Mouse (Mus musculus) lung, postnatal 36 days (tissue): ENCODE measurements around the gene Ccr1l1.
"Not testable (repeated sequence)": the region's sequence is repeated elsewhere in the genome, so short reads cannot be mapped to it uniquely, and the experiment has no call there.

ENCODE experiments used
- DNase-seq: peaks from one replicate; pipeline ENCODE4 v3.0.0; 2022; ENCODE audit warnings: mixed read lengths

Ccr1l1 gene

GRCm38 (mm10) chr9:123978308-123978707, at the start of gene Ccr1l1:
TSS of gene Ccr1l1 (minus strand) at chr9:123978408.
- DNase-seq = no peak

- DNase-seq = no peak
These were observed 43.5 kb upstream of the Ccr1l1 start, which contains the start of gene Ccr3 for GRCm38 (mm10) chr9:124021672-124022071. TSS of gene Ccr3 (plus strand) at chr9:124021972.

- DNase-seq = peak; percentile 27
These were observed 41.7 kb upstream of the Ccr1l1 start for GRCm38 (mm10) chr9:124019887-124020286.

GRCm38 (mm10) chr9:124016048-124016447, 37.8 kb upstream of the Ccr1l1 start:
- no peak for DNase-seq

GRCm38 (mm10) chr9:124014985-124015652, 36.9 kb upstream of the Ccr1l1 start:
- no peak for DNase-seq

GRCm38 (mm10) chr9:124013270-124013669, 35.1 kb upstream of the Ccr1l1 start:
- DNase-seq = no peak

GRCm38 (mm10) chr9:124012691-124013090, 34.5 kb upstream of the Ccr1l1 start:
- DNase-seq = no peak

GRCm38 (mm10) chr9:123999784-124000183, 21.6 kb upstream of the Ccr1l1 start:
- DNase-seq = no peak

GRCm38 (mm10) chr9:123997719-123998118, 19.5 kb upstream of the Ccr1l1 start:
- DNase-seq = no peak

- no peak for DNase-seq
These were observed 13.2 kb upstream of the Ccr1l1 start for GRCm38 (mm10) chr9:123991312-123991906.

GRCm38 (mm10) chr9:123989671-123990070, 11.5 kb upstream of the Ccr1l1 start:
- no peak for DNase-seq

GRCm38 (mm10) chr9:123986217-123986616, 8.0 kb upstream of the Ccr1l1 start:
- peak; percentile 70 for DNase-seq

GRCm38 (mm10) chr9:123984943-123985342, 6.7 kb upstream of the Ccr1l1 start:
- no peak for DNase-seq

- no peak for DNase-seq
These were observed 4.5 kb upstream of the Ccr1l1 start for GRCm38 (mm10) chr9:123982720-123983119.

- DNase-seq = no peak
These were observed 3.7 kb upstream of the Ccr1l1 start for GRCm38 (mm10) chr9:123981909-123982308.

GRCm38 (mm10) chr9:123980858-123981475, 2.8 kb upstream of the Ccr1l1 start:
- DNase-seq = not testable (repeated sequence)

- no peak for DNase-seq
These were observed 1.1 kb downstream of the Ccr1l1 start for GRCm38 (mm10) chr9:123976876-123977663.

- no peak for DNase-seq
These were observed 2.6 kb downstream of the Ccr1l1 start for GRCm38 (mm10) chr9:123975630-123976029.

GRCm38 (mm10) chr9:123968290-123968912, 9.8 kb downstream of the Ccr1l1 start, which contains the start of gene Ccr1:
TSS of gene Ccr1 (minus strand) at chr9:123968692.
- DNase-seq = peak; percentile 75

GRCm38 (mm10) chr9:123966858-123967495, 11.2 kb downstream of the Ccr1l1 start:
- DNase-seq = not testable (repeated sequence)

GRCm38 (mm10) chr9:123964776-123965175, 13.4 kb downstream of the Ccr1l1 start:
- DNase-seq = peak; percentile 42

GRCm38 (mm10) chr9:123960161-123960560, 18.0 kb downstream of the Ccr1l1 start:
- DNase-seq = no peak
